Mouse (Mus musculus) inflammation-experienced regulatory T-cells, adult 6 months (primary cell): Measurements from ENCODE around the gene Sart3. TPM values are rescaled to one million over a fixed set of nuclear protein-coding genes. Genes with fewer than 3 reads are reported as not detected.

Source experiments
- ATAC-seq: one replicate; pipeline ENCODE4 v1.8.0; 2017
- polyA plus RNA-seq, 3 experiments: library from polyadenylated mRNA; unstranded; fragments of 100-300 nt; shearing (Covaris generic); gene quantifications; one replicate each; pipeline ENCODE4 v1.2.1; 2017

Gene Sart3
- polyA plus RNA-seq, 3 experiments from 2014 or later, result 12.7 to 15.3 (median 13.0) TPM

- no peak for ATAC-seq
Measured at GRCm38 (mm10) chr5:113724446-113724845, 47.9 kb downstream of the Sart3 start, which contains the start of gene 1700069L16Rik. Gene 1700069L16Rik (minus strand): TSS chr5:113724772.

- no peak for ATAC-seq
Measured at GRCm38 (mm10) chr5:113723567-113724237, 48.6 kb downstream of the Sart3 start.

GRCm38 (mm10) chr5:113722224-113723013, 49.9 kb downstream of the Sart3 start:
- no peak for ATAC-seq

GRCm38 (mm10) chr5:113719221-113719661, 53.1 kb downstream of the Sart3 start:
- ATAC-seq, result no peak

GRCm38 (mm10) chr5:113716581-113717388, 55.5 kb downstream of the Sart3 start:
- no peak for ATAC-seq

GRCm38 (mm10) chr5:113712861-113713260, 59.4 kb downstream of the Sart3 start:
- no peak for ATAC-seq

- no peak for ATAC-seq
Measured at GRCm38 (mm10) chr5:113703803-113704585, 68.3 kb downstream of the Sart3 start.

- no peak for ATAC-seq
Measured at GRCm38 (mm10) chr5:113700388-113701023, 71.8 kb downstream of the Sart3 start.

- no peak for ATAC-seq
Measured at GRCm38 (mm10) chr5:113694415-113694814, 77.9 kb downstream of the Sart3 start.

- no peak for ATAC-seq
Measured at GRCm38 (mm10) chr5:113694000-113694399, 78.3 kb downstream of the Sart3 start.

GRCm38 (mm10) chr5:113693196-113693755, 79.0 kb downstream of the Sart3 start:
- ATAC-seq, result no peak

Other genes starting within 250 kb of the Sart3 start
- gene Cmklr1, start 122.1 kb downstream of the Sart3 start, polyA plus RNA-seq, result under 1 TPM in 1 of 3 experiments, not detected in 2; 0.24 TPM
- not detected for gene 1700069L16Rik, start 47.7 kb downstream of the Sart3 start, polyA plus RNA-seq
- 1 to 10 TPM; 4.4 to 4.9 (median 4.7) TPM for gene Ficd, start 36.7 kb downstream of the Sart3 start, polyA plus RNA-seq
- 10 to 100 TPM in 2 of 3 experiments, 1 to 10 TPM in 1; 5.7 to 45.5 (median 16.1) TPM for gene Iscu, start 238 bp upstream of the Sart3 start, polyA plus RNA-seq
- not detected for gene Tmem119, start 28.0 kb upstream of the Sart3 start, polyA plus RNA-seq
- gene Selplg, start 60.1 kb upstream of the Sart3 start, polyA plus RNA-seq, result 100 to 1,000 TPM; 457 to 620 (median 469) TPM
- 10 to 100 TPM; 46.6 to 88.2 (median 57.2) TPM for gene Coro1c, start 136.2 kb upstream of the Sart3 start, polyA plus RNA-seq
- gene Ssh1, start 221.4 kb upstream of the Sart3 start, polyA plus RNA-seq, result 10 to 100 TPM; 15.5 to 18.0 (median 16.9) TPM
- gene Dao, start 231.2 kb upstream of the Sart3 start, polyA plus RNA-seq, result not detected